Comparison of ENCODE assay signal across 7 mouse cellular contexts in the genomic region with DNA sequence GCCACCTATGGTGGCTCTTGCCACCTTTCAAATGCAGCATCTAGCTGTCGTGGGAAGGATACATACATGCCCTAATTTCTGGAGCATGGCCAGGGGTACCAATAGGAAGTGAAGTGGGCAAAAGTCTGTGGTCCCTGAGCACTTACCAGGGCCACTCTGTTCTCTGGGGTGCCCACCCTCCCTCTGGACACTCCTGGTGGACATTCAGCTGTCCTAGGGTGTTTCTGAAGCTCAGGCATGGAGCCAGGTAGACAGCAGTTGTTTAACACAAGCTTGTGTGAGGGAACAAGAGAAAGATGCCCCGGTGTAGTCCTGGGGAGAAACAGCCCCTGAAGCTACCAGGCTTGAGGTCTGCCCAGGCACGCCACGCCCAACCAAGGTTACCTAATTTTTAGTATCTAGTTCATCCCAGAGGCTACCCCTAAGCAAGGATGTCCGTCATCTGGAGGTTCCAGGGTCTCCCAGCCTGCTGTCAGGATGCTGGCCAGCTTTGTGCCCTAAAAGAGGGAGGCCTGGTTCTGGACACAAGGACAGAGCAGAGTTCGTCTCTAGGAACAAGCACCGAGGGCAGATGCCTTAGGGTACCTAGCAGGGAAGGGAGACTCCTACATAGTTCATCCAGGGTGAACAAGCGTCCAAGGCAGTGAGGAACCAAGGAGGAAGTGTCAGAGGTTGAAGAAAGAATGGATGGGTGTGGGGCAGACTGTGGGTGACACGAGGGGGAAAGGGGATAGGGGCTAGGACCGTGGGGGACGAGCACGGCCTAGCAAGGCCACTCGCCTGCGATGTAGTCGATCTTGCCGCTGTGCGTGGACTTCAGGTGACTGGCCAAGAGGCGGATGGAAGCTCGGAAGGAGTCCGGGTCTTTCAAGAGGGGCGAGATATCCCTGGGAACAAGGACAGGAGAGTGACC. TPM values are rescaled to one million over a fixed set of nuclear protein-coding genes. Genes with fewer than 3 reads are reported as not detected.
A peak's percentile ranks its signal among the peaks of the same experiment; 100 is the strongest.
DNase-seq lines count a peak whose midpoint lies in the region; ATAC-seq and TF ChIP-seq lines count a peak whose summit lies in the region.

No protein-coding gene starts in this region.

- TF ChIP-seq CTCF in cortical plate, adult 2 months (IDR thresholded peaks at IDR 0.05; ENCODE audit: extremely low read depth, insufficient read depth, low read length): no peak

- WGBS in lung, embryonic 15.5 days: 12% methylated on average over 21 of the region's 21 CpGs
- whole genome bisulfite sequencing in hindbrain, embryonic 14.5 days: 19% methylated on average over 21 of the region's 21 CpGs
- WGBS in midbrain, embryonic 14.5 days: 22% methylated on average over 21 of the region's 21 CpGs

- no peaks in the 10 kb centered on the region for H3K27me3 ChIP-seq in lung, embryonic 15.5 days
- no peaks in the 10 kb centered on the region for H3K27me3 ChIP-seq in hindbrain, embryonic 14.5 days (ENCODE audit: control insufficient read depth, insufficient read depth, low read length)
- H3K27me3 ChIP-seq in midbrain, embryonic 14.5 days (ENCODE audit: control insufficient read depth, insufficient read depth, low read length): no peaks in the 10 kb centered on the region

- H3K4me1 ChIP-seq in lung, embryonic 15.5 days: peaks cover 37% of the 10 kb centered on the region
- no peaks in the 10 kb centered on the region for H3K4me1 ChIP-seq in cortical plate, adult 2 months (ENCODE audit: control insufficient read depth, insufficient read depth, low read length)
- H3K4me1 ChIP-seq in hindbrain, embryonic 14.5 days (replicated peaks; ENCODE audit: control insufficient read depth, insufficient read depth, low read length): peaks cover 22% of the 10 kb centered on the region
- peaks cover 21% of the 10 kb centered on the region for H3K4me1 ChIP-seq in midbrain, embryonic 14.5 days (ENCODE audit: control insufficient read depth, insufficient read depth, low read length)

- peaks cover 27% of the 10 kb centered on the region for H3K36me3 ChIP-seq in lung, embryonic 15.5 days
- H3K36me3 ChIP-seq in hindbrain, embryonic 14.5 days (replicated peaks; ENCODE audit: control insufficient read depth, insufficient read depth): peaks cover 5% of the 10 kb centered on the region; the same call in 1 of the 2 replicates
- H3K36me3 ChIP-seq in midbrain, embryonic 14.5 days (ENCODE audit: control insufficient read depth, insufficient read depth, low read length): peaks cover 19% of the 10 kb centered on the region

- peak overlapping the region; percentile 58 for H3K27ac ChIP-seq in lung, embryonic 15.5 days
- no peak overlapping the region for H3K27ac ChIP-seq in cortical plate, adult 2 months (ENCODE audit: insufficient read depth, low read length)
- peak overlapping the region; percentile 66 for H3K27ac ChIP-seq in hindbrain, embryonic 14.5 days
- peak overlapping the region; percentile 66 for H3K27ac ChIP-seq in midbrain, embryonic 14.5 days (replicated peaks; ENCODE audit: low read depth, low read length)

- H3K4me3 ChIP-seq in lung, embryonic 15.5 days: peak overlapping the region; percentile 70
- peak overlapping the region; percentile 82 for H3K4me3 ChIP-seq in cortical plate, adult 2 months (ENCODE audit: insufficient read depth, low read length)
- peak overlapping the region; percentile 53 for H3K4me3 ChIP-seq in hindbrain, embryonic 14.5 days (replicated peaks; ENCODE audit: low read length)
- H3K4me3 ChIP-seq in midbrain, embryonic 14.5 days (replicated peaks; ENCODE audit: low read depth, low read length): peak overlapping the region; percentile 57

- ATAC-seq in lung, embryonic 15.5 days (ENCODE audit: borderline replicate concordance, extremely low read depth, low FRiP score, low TSS enrichment): peak; percentile 1; the same call in 1 of the 2 replicates
- 0 out of 2 replicates have a peak, but pooled peaks have one; percentile 15 for ATAC-seq in hindbrain, embryonic 14.5 days (ENCODE audit: low FRiP score)
- ATAC-seq in midbrain, embryonic 14.5 days (ENCODE audit: low FRiP score, low TSS enrichment): no peak; the same call in 1 of the 2 replicates

- H3K9ac ChIP-seq in lung, embryonic 15.5 days: peak overlapping the region; percentile 65
- peak overlapping the region; percentile 80 for H3K9ac ChIP-seq in hindbrain, embryonic 14.5 days
- H3K9ac ChIP-seq in midbrain, embryonic 14.5 days (replicated peaks; ENCODE audit: low read length): peak overlapping the region; percentile 80

- H3K4me2 ChIP-seq in lung, embryonic 15.5 days: peak overlapping the region; percentile 90
- H3K4me2 ChIP-seq in hindbrain, embryonic 14.5 days (replicated peaks): peak overlapping the region; percentile 75
- H3K4me2 ChIP-seq in midbrain, embryonic 14.5 days (ENCODE audit: low read length): peak overlapping the region; percentile 88

- DNase-seq in lung, adult 18-20 months: no peak
- DNase-seq in hindbrain, embryonic 14.5 days (ENCODE audit: low spot score): no peak
- peak; percentile 16 for DNase-seq in midbrain, embryonic 14.5 days
- DNase-seq in ovary, postnatal 14 days (ENCODE audit: low spot score): no peak
- DNase-seq in adipocyte (ENCODE audit: low spot score): no peak

- TF ChIP-seq POLR2A in cortical plate, adult 2 months (IDR thresholded peaks at IDR 0.05; ENCODE audit: extremely low read depth, insufficient read depth, low read length): no peak

- no peaks in the 10 kb centered on the region for H3K9me3 ChIP-seq in lung, embryonic 15.5 days
- no peaks in the 10 kb centered on the region for H3K9me3 ChIP-seq in hindbrain, embryonic 14.5 days (ENCODE audit: control insufficient read depth, low read length)
- H3K9me3 ChIP-seq in midbrain, embryonic 14.5 days (ENCODE audit: control insufficient read depth, low read length): no peaks in the 10 kb centered on the region

RNA-seq across cellular contexts. Expression of gene Aprt, which starts 0.7 kb away (rescaled TPM):
- 314 and 327 TPM in 2 replicates for polyA plus RNA-seq in lung, embryonic 15.5 days (2015; fragmentation: Nextera tagmentation; extraction: Ambion mirVana)
- polyA plus RNA-seq in cortical plate, adult 2 months (2012; rRNA removed): 60.1 and 61.0 TPM in 2 replicates
- polyA plus RNA-seq in hindbrain, embryonic 14.5 days (2014; fragmentation: Nextera tagmentation; extraction: Ambion mirVana): 183 and 187 TPM in 2 replicates
- polyA plus RNA-seq in midbrain, embryonic 14.5 days (2014; fragmentation: Nextera tagmentation; extraction: Ambion mirVana): 146 and 161 TPM in 2 replicates

RNA-seq across cellular contexts. Expression of gene Cdt1, which starts 8.2 kb away (rescaled TPM):
- 42.7 and 44.9 TPM in 2 replicates for polyA plus RNA-seq in lung, embryonic 15.5 days (2015; fragmentation: Nextera tagmentation; extraction: Ambion mirVana)
- polyA plus RNA-seq in cortical plate, adult 2 months (2012; rRNA removed): 2.8 and 3.2 TPM in 2 replicates
- polyA plus RNA-seq in hindbrain, embryonic 14.5 days (2014; fragmentation: Nextera tagmentation; extraction: Ambion mirVana): 6.2 and 8.1 TPM in 2 replicates
- 5.9 and 7.6 TPM in 2 replicates for polyA plus RNA-seq in midbrain, embryonic 14.5 days (2014; fragmentation: Nextera tagmentation; extraction: Ambion mirVana)

RNA-seq across cellular contexts. Expression of gene Piezo1, which starts 24.9 kb away (rescaled TPM):
- polyA plus RNA-seq in lung, embryonic 15.5 days (2015; fragmentation: Nextera tagmentation; extraction: Ambion mirVana): 18.7 and 23.4 TPM in 2 replicates
- polyA plus RNA-seq in cortical plate, adult 2 months (2012; rRNA removed): 7.6 and 7.7 TPM in 2 replicates
- polyA plus RNA-seq in hindbrain, embryonic 14.5 days (2014; fragmentation: Nextera tagmentation; extraction: Ambion mirVana): 3.1 and 3.7 TPM in 2 replicates
- polyA plus RNA-seq in midbrain, embryonic 14.5 days (2014; fragmentation: Nextera tagmentation; extraction: Ambion mirVana): 1.0 and 4.6 TPM in 2 replicates

RNA-seq across cellular contexts. Expression of gene Galns, which starts 35.3 kb away (rescaled TPM):
- 12.5 and 13.5 TPM in 2 replicates for polyA plus RNA-seq in lung, embryonic 15.5 days (2015; fragmentation: Nextera tagmentation; extraction: Ambion mirVana)
- 7.2 and 8.8 TPM in 2 replicates for polyA plus RNA-seq in cortical plate, adult 2 months (2012; rRNA removed)
- 5.8 and 6.0 TPM in 2 replicates for polyA plus RNA-seq in hindbrain, embryonic 14.5 days (2014; fragmentation: Nextera tagmentation; extraction: Ambion mirVana)
- 5.5 and 6.3 TPM in 2 replicates for polyA plus RNA-seq in midbrain, embryonic 14.5 days (2014; fragmentation: Nextera tagmentation; extraction: Ambion mirVana)

RNA-seq across cellular contexts. Expression of gene Trappc2l, which starts 35.4 kb away (rescaled TPM):
- polyA plus RNA-seq in lung, embryonic 15.5 days (2015; fragmentation: Nextera tagmentation; extraction: Ambion mirVana): 49.5 and 53.0 TPM in 2 replicates
- 133 and 157 TPM in 2 replicates for polyA plus RNA-seq in cortical plate, adult 2 months (2012; rRNA removed)
- polyA plus RNA-seq in hindbrain, embryonic 14.5 days (2014; fragmentation: Nextera tagmentation; extraction: Ambion mirVana): 118 and 130 TPM in 2 replicates
- 107 and 158 TPM in 2 replicates for polyA plus RNA-seq in midbrain, embryonic 14.5 days (2014; fragmentation: Nextera tagmentation; extraction: Ambion mirVana)
